Mouse (Mus musculus) liver, embryonic 15.5 days (tissue): ENCODE data around the gene Tpo. TPM values are rescaled to one million over a fixed set of nuclear protein-coding genes. Genes with fewer than 3 reads are reported as not detected.

Source experiments
- ATAC-seq: fragments of 200-750 bp; cut with Nextera tagmentation; 2 replicates; pipeline ENCODE4 v1.8.0; 2017; ENCODE audit warnings: moderate number of reproducible peaks, mild to moderate bottlenecking, moderate library complexity; ENCODE audit not compliant: insufficient read depth
- H3K27ac ChIP-seq: fragments of 300-500 bp; sonication (generic); replicated peaks from 2 replicates; pipeline ENCODE4 v1.5.1; 2015; ENCODE audit warnings: mild to moderate bottlenecking, inconsistent platforms
- H3K27me3 ChIP-seq: fragments of 300-500 bp; sonication (generic); 2 replicates; pipeline ENCODE4 v1.6.1; 2015; ENCODE audit warnings: mild to moderate bottlenecking, inconsistent platforms
- H3K36me3 ChIP-seq: fragments of 300-500 bp; sonication (generic); replicated peaks from 2 replicates; pipeline ENCODE4 v1.6.1; 2015; ENCODE audit warnings: moderate library complexity, mild to moderate bottlenecking, inconsistent platforms
- H3K4me1 ChIP-seq: fragments of 300-500 bp; sonication (generic); replicated peaks from 2 replicates; pipeline ENCODE4 v1.6.1; 2015; ENCODE audit warnings: inconsistent platforms
- H3K4me2 ChIP-seq: fragments of 300-500 bp; sonication (generic); 2 replicates; pipeline ENCODE4 v1.6.1; 2015; ENCODE audit warnings: moderate library complexity, mild to moderate bottlenecking, inconsistent platforms
- H3K4me3 ChIP-seq: fragments of 300-500 bp; sonication (generic); replicated peaks from 2 replicates; pipeline ENCODE4 v1.5.1; 2015; ENCODE audit warnings: mild to moderate bottlenecking, inconsistent platforms
- H3K9ac ChIP-seq: fragments of 300-500 bp; sonication (generic); 2 replicates; pipeline ENCODE4 v1.6.1; 2015; ENCODE audit warnings: moderate library complexity, mild to moderate bottlenecking, inconsistent platforms
- H3K9me3 ChIP-seq: fragments of 300-500 bp; sonication (generic); replicated peaks from 2 replicates; pipeline ENCODE4 v1.6.1; 2016; ENCODE audit warnings: inconsistent platforms
- WGBS: fragments of 180-500 bp; shearing (Covaris S2); methylation state at CpG from one replicate; pipeline ENCODE4 v1.1.7; 2015; ENCODE audit warnings: mixed read lengths; ENCODE audit not compliant: insufficient replicate concordance; 5-methylcytosine and 5-hydroxymethylcytosine counted together
- polyA plus RNA-seq: library from polyadenylated mRNA; unstranded; fragments of >200 nt; fragmentation: Nextera tagmentation; extraction: Ambion mirVana; gene quantifications from 2 replicates; pipeline ENCODE4 v1.2.1, GENCODE M21; 2015

Tpo gene
- polyA plus RNA-seq, 1 experiment from 2014 or later: not detected

DNA sequence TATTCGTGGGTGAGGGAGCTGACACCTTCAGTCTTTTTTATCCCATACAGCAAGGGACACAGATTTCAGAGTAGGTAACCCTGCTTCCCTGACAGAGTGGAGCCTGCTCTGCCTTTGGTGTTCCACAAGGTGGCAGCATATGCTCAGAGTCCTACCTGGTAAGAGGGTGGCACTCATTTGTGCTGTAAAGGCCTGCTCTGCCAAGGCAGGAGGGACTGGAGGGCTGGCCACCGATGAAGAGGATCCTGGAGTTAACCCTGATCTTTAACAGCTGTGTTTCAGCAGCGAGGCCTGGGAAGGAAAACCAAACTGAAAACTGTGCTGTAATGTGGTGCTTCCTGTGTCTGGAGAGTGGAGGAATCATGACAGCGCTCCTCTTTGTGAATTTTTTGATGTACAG lies 92.9 kb downstream of the Tpo start:
- no peak overlapping the region for H3K4me2 ChIP-seq
- H3K9me3 ChIP-seq: no peaks in the 10 kb centered on the region
- no peak overlapping the region for H3K4me3 ChIP-seq
- 35% methylated on average over 4 of the region's 4 CpGs for WGBS
- no peaks in the 10 kb centered on the region for H3K36me3 ChIP-seq
- ATAC-seq: no peak
- no peak overlapping the region for H3K27ac ChIP-seq
- no peaks in the 10 kb centered on the region for H3K4me1 ChIP-seq
- H3K27me3 ChIP-seq: no peaks in the 10 kb centered on the region
- H3K9ac ChIP-seq: no peak overlapping the region

DNA sequence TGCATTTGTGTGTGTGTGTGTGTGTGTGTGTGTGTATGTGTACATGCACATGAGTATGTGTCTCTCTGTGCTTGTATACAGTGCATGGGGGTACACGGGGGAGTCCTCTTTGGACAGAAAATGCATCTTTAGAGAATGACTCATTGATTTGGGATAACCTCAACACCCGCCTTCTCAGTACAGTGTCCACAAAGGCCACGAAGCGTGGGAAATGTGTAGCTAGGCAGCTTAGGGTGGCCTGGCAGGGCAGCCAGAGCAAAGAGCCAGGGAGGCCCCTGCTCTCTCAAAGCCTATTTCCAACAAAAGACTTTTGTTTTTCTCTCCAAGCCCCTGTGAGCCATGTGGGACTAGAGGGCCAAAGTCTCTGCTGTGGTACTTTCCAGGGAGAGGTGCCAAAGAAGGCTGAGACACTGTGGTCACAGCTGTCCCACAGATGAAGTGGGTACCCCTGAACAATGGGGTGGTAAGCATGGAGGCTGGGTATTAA lies 95.8 kb downstream of the Tpo start:
- no peaks in the 10 kb centered on the region for H3K9me3 ChIP-seq
- H3K4me3 ChIP-seq: no peak overlapping the region
- WGBS: 53% methylated on average over 4 of the region's 4 CpGs
- no peak overlapping the region for H3K9ac ChIP-seq
- H3K4me1 ChIP-seq: no peaks in the 10 kb centered on the region
- H3K36me3 ChIP-seq: no peaks in the 10 kb centered on the region
- H3K27me3 ChIP-seq: no peaks in the 10 kb centered on the region
- no peak overlapping the region for H3K27ac ChIP-seq
- no peak overlapping the region for H3K4me2 ChIP-seq
- ATAC-seq: no peak

DNA sequence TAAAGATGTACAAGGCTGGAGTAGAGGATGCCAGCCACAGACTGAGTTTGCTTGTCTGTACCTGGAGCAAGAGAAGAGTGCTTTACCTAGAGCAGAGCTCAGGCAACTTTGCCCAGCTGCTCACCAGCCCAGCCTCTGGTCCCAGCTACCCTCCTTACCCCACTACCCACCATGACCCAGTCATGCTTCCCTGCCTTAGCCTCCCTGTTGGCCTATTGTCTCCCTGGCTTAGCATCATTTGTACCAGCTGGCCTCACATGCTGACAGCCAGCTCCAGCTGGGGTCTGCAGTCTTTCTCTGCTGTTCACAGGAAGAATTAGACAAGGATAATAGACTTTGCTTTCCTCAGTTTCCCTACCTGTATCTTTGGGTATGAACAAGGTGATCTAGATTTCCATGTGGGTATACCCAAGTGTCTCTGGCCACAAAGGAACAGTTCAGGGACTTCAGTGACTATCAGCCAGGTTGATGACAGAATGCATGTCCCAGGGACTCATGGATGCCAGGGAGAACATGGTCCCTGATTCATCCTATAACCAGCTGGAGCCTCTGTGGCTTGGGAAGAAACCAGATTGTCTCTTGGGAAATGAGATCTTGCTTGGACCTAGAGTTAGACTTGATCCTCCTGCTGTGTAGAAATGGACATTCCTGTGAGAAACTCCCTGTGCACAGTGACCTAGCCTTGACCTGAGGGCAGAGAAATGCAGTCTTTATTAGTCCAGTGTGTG lies 96.4 kb downstream of the Tpo start:
- Histone ChIP-seq H3K9me3 (no peaks in the 10 kb centered on the region), H3K4me1 (no peaks in the 10 kb centered on the region), H3K4me3 (no peak overlapping the region), H3K27ac (no peak overlapping the region), H3K27me3 (no peaks in the 10 kb centered on the region), H3K4me2 (no peak overlapping the region), H3K9ac (no peak overlapping the region), H3K36me3 (no peaks in the 10 kb centered on the region)
- no peak for ATAC-seq

DNA sequence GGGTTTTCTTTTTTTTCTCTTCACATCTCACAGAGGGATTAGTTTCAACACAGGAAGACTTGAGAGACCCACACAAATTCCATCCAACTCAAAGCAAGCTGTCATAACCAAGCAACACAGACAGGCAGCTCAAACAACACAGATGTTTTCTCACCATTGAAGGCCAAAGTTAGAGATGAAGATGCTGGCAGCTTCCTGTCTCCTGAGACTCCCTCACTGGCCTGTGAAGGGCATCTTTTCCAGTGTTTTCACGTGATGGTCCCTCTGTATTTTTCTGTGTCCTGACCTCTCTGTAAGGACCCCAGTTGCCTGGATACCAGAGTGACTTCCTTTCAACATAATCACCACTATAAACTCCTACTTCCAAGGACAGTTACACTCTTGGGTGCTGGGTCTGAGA lies 97.0 kb downstream of the Tpo start:
- no peak overlapping the region for H3K4me2 ChIP-seq
- no peaks in the 10 kb centered on the region for H3K4me1 ChIP-seq
- H3K4me3 ChIP-seq: no peak overlapping the region
- no peak overlapping the region for H3K9ac ChIP-seq
- WGBS: 35% methylated on average over 1 of the region's 1 CpGs
- no peaks in the 10 kb centered on the region for H3K9me3 ChIP-seq
- no peak overlapping the region for H3K27ac ChIP-seq
- ATAC-seq: no peak
- no peaks in the 10 kb centered on the region for H3K36me3 ChIP-seq
- H3K27me3 ChIP-seq: no peaks in the 10 kb centered on the region

DNA sequence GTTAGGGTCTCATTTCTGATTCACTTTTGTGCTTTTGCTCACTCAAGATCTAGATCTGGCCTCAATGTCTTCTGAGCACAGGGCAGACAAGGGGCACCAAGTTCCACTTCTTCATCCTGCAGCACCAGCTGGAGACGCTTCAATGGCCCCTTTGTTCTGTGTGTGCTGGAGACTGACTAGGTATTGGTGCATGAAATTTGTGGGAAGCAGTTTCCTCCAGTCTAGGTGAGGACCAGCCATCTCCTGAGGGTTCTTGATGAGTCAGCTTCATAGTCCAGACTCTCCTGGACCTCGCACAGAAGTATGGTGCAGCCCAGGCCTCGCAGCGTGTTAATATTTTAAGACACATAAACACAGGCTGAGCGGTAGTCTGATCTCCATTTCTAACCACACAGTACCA lies 97.7 kb downstream of the Tpo start:
- H3K9me3 ChIP-seq: no peaks in the 10 kb centered on the region

DNA sequence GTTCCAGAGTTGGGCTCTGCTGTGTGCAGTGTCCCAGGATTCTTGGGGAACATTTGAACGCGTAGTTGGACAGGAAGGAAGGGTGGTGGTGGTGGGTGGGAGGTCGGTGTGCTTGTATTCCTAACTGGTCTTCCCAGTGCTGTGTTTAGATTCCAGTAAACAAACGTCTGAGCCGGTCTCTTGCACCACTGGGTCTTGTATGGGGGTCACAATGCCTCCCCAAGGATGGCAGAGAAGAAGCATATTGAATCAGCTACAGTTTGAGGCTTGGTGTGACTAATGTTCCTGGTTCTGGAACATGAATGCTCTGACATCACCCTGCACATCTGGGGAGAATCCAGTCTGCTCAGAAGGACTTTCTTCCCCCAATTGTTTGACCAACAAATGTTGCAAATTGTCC lies 101.9 kb downstream of the Tpo start:
- H3K36me3 ChIP-seq: no peaks in the 10 kb centered on the region
- H3K27ac ChIP-seq: no peak overlapping the region
- H3K4me3 ChIP-seq: no peak overlapping the region
- WGBS: 34% methylated on average over 5 of the region's 5 CpGs
- H3K4me2 ChIP-seq: no peak overlapping the region
- H3K9me3 ChIP-seq: no peaks in the 10 kb centered on the region
- no peak overlapping the region for H3K9ac ChIP-seq
- H3K4me1 ChIP-seq: no peaks in the 10 kb centered on the region
- no peak for ATAC-seq
- no peaks in the 10 kb centered on the region for H3K27me3 ChIP-seq

More for the DNA sequence above, 97.7 kb downstream of the Tpo start:
- H3K36me3 ChIP-seq: no peaks in the 10 kb centered on the region
- WGBS: 68% methylated on average over 5 of the region's 5 CpGs
- H3K4me2 ChIP-seq: no peak overlapping the region
- H3K9ac ChIP-seq: no peak overlapping the region
- no peak for ATAC-seq
- no peaks in the 10 kb centered on the region for H3K27me3 ChIP-seq
- H3K4me3 ChIP-seq: no peak overlapping the region
- no peak overlapping the region for H3K27ac ChIP-seq
- H3K4me1 ChIP-seq: no peaks in the 10 kb centered on the region

DNA sequence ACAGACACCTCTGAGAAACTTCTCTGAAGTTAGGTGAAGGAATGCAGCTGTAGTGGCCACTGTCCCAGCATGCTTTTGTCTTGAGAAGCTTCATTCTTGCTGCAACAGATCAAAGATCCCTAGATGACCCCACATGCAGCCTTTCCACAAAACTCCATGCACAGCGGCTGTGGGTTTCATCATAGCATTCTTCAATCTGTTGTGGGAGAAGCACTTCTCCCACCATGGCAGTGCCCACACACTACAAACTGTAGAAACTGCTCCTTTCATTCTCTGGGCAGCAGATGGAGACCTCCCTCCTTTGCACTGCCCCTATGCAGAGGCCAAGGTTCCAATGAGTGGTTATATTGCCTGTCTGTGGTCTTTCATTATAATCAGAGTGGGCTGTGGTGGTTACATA lies 103.3 kb downstream of the Tpo start:
- H3K4me2 ChIP-seq: no peak overlapping the region
- H3K4me3 ChIP-seq: no peak overlapping the region
- no peak overlapping the region for H3K9ac ChIP-seq
- H3K27ac ChIP-seq: no peak overlapping the region
- ATAC-seq: no peak
- no peaks in the 10 kb centered on the region for H3K27me3 ChIP-seq
- 74% methylated on average over 1 of the region's 1 CpGs for WGBS
- no peaks in the 10 kb centered on the region for H3K9me3 ChIP-seq
- H3K36me3 ChIP-seq: no peaks in the 10 kb centered on the region
- no peaks in the 10 kb centered on the region for H3K4me1 ChIP-seq

DNA sequence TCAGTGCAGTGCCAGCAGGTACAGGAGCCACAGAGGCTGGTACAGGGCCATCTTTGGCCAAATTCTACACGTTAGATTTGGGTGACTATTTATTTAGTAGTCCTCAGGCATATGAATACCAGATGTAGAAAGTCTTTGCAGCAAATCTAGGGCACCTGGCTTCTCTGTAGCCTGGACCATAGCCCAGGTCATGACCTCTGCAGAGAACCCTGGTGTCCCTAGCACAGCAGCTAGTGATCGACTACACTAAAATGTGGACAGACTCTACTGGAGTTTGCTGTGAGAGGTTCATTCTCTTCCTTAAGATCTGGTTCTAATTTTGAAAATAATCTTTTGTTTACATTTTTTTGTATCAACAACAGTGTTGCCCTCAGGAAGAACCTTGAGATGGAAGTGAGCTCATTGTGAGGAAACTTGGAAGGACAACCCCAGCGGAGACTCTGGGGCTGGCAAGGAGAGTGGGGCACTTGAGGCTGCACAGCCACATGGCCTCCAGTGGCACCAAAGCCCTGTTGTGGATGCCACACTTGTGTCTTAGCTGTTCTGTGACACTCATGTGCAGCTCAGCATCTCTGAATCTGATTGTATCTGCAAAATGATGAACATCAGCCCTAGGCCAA lies 104.6 kb downstream of the Tpo start:
- WGBS: 69% methylated on average over 3 of the region's 3 CpGs
- Histone ChIP-seq H3K4me1 (no peaks in the 10 kb centered on the region), H3K27ac (no peak overlapping the region), H3K9ac (no peak overlapping the region), H3K36me3 (no peaks in the 10 kb centered on the region), H3K4me2 (no peak overlapping the region), H3K9me3 (no peaks in the 10 kb centered on the region), H3K27me3 (no peaks in the 10 kb centered on the region), H3K4me3 (no peak overlapping the region)
- ATAC-seq: no peak

DNA sequence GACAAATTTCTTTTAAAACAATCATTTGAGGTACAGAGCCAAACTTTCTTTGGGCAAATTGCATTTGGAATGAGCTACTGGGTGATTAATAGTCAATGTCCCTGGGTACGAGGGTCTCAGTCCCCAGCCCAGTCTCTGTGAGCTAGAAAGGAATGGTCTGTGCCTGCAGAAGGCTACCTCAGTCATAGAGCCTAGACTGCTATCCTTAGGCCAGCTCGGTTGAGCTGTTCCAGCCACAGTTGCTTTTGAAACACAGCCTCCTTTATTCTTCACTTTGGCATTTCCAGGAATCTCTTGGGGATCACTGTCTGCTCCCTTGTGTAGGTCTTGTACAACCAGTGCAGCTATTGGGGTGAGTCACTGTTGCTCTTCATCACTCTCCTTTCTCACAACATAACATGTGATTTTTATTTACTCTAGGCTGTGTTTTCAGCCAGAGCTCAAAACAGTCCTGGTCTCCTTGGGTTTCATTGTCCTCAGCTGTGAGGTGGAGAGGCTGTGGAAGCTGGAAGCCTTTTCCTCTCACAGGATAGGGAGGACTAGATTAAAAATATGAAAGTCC lies 108.1 kb downstream of the Tpo start:
- no peak for ATAC-seq
- H3K4me1 ChIP-seq: no peaks in the 10 kb centered on the region
- H3K27ac ChIP-seq: no peak overlapping the region
- WGBS: 37% methylated on average over 2 of the region's 2 CpGs
- H3K36me3 ChIP-seq: no peaks in the 10 kb centered on the region
- H3K4me2 ChIP-seq: no peak overlapping the region
- no peak overlapping the region for H3K4me3 ChIP-seq
- H3K27me3 ChIP-seq: no peaks in the 10 kb centered on the region
- H3K9ac ChIP-seq: no peak overlapping the region
- no peaks in the 10 kb centered on the region for H3K9me3 ChIP-seq

DNA sequence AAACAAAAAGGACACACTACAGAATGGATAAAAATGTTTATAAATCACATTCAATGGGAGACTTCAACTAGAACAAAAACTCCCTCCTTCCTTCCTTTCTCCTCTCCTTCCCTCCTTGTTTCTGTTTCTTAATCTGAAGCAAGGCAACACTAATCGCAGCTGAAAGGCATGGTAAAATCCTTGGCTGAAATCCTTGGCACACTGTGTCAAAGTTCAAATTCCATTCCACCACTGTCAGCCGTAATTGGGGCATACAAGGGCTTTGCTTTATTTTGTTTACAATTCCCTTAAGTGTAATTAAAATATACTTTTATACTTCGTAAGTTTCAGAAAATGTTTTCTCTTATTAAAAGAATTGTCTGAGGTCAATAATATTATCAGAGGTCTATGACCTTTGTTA lies 108.9 kb downstream of the Tpo start:
- ATAC-seq: no peak
- H3K4me1 ChIP-seq: no peaks in the 10 kb centered on the region
- 43% methylated on average over 3 of the region's 3 CpGs for WGBS

DNA sequence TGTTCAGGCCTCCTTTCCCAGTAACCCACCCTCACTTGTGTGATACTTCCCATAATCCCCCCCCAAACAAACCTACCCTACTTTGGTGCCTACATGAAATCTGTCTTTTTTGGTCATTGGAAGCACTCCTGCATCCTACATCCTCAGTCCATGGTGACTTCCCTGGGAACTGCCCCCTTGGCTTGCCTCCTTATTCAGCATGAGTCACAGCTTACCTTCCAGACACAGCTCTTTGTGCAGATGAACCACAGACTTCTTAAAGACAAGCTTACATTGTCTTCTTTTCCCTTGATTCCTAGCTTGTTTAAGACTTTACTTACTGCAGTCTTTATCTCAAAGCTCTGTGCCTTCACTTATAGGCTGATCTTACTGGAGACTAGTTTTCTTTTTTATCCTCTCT lies 112.0 kb downstream of the Tpo start:
- Histone ChIP-seq H3K9me3 (no peaks in the 10 kb centered on the region), H3K27ac (no peak overlapping the region), H3K4me1 (no peaks in the 10 kb centered on the region), H3K4me3 (no peak overlapping the region), H3K27me3 (no peaks in the 10 kb centered on the region), H3K9ac (no peak overlapping the region), H3K36me3 (no peaks in the 10 kb centered on the region), H3K4me2 (no peak overlapping the region)
- ATAC-seq: no peak

More for the DNA sequence above, 108.9 kb downstream of the Tpo start:
- H3K27ac ChIP-seq: no peak overlapping the region
- no peaks in the 10 kb centered on the region for H3K27me3 ChIP-seq
- no peak overlapping the region for H3K4me2 ChIP-seq
- no peaks in the 10 kb centered on the region for H3K36me3 ChIP-seq
- H3K9ac ChIP-seq: no peak overlapping the region
- H3K9me3 ChIP-seq: no peaks in the 10 kb centered on the region
- no peak overlapping the region for H3K4me3 ChIP-seq
